In genomic region chr1:128417533-128417888, GRCm38 (mm10) we compare ENCODE assay signal across 8 mouse cellular contexts. TPM values are rescaled to one million over a fixed set of nuclear protein-coding genes. Genes with fewer than 3 reads are reported as not detected.
DNase-seq lines count a peak whose midpoint lies in the region; ATAC-seq and TF ChIP-seq lines count a peak whose summit lies in the region.

No protein-coding gene starts in this region.

- dilution Hi-C loops in CH12.LX (cut with MboI; ENCODE audit: extremely low pct_ligation_motif_present, extremely low pct_unique_long_range_greater_than_20kb, low sequenced_read_pairs), result no loop called here

- H3K4me2 ChIP-seq in heart, embryonic 12.5 days, result peak overlapping the region; percentile 78
- peak overlapping the region; percentile 84 for H3K4me2 ChIP-seq in CH12.LX (ENCODE audit: insufficient read depth, low read depth, poor library complexity, severe bottlenecking)
- H3K4me2 ChIP-seq in hindbrain, embryonic 14.5 days (replicated peaks), result peak overlapping the region; percentile 83

- H3K36me3 ChIP-seq in heart, embryonic 12.5 days, result peaks cover 16% of the 10 kb centered on the region
- peaks cover 5 to 18% of the 10 kb centered on the region in 2 experiments for H3K36me3 ChIP-seq in CH12.LX (replicated peaks in 1 of 2; ENCODE audit: control insufficient read depth in 1 of 2, insufficient read depth in 1 of 2, low read length in 1 of 2)
- peaks cover 19% of the 10 kb centered on the region for H3K36me3 ChIP-seq in hindbrain, embryonic 14.5 days (replicated peaks; ENCODE audit: control insufficient read depth, insufficient read depth)

- peak overlapping the region; percentile 96 for H3K27ac ChIP-seq in heart, embryonic 12.5 days (ENCODE audit: poor library complexity, severe bottlenecking)
- H3K27ac ChIP-seq in CH12.LX (ENCODE audit: insufficient read depth, low read depth), result no peak overlapping the region
- H3K27ac ChIP-seq in hindbrain, embryonic 14.5 days, result no peak overlapping the region

- TF ChIP-seq CTCF in CH12.LX (conservative IDR thresholded peaks at IDR 0.05 in 1 of 2, IDR thresholded peaks at IDR 0.05 in 1 of 2; ENCODE audit: low read depth in 2 of 2, low read length in 2 of 2), result no peak

- H3K27me3 ChIP-seq in heart, embryonic 12.5 days (replicated peaks), result no peaks in the 10 kb centered on the region
- no peaks in the 10 kb centered on the region for H3K27me3 ChIP-seq in CH12.LX (replicated peaks)
- no peaks in the 10 kb centered on the region for H3K27me3 ChIP-seq in hindbrain, embryonic 14.5 days (ENCODE audit: control insufficient read depth, insufficient read depth, low read length)

- TF ChIP-seq EP300 in CH12.LX (IDR thresholded peaks at IDR 0.05; ENCODE audit: low read length), result no peak

- H3K9ac ChIP-seq in heart, embryonic 12.5 days, result no peak overlapping the region
- H3K9ac ChIP-seq in CH12.LX (ENCODE audit: insufficient read depth, low read depth), result peak overlapping the region; percentile 13; the same call in 1 of the 2 replicates
- no peak overlapping the region for H3K9ac ChIP-seq in hindbrain, embryonic 14.5 days

- peak; percentile 37 for ATAC-seq in heart, embryonic 12.5 days (ENCODE audit: insufficient number of reproducible peaks, low FRiP score)
- ATAC-seq in common myeloid progenitor, adult 5-6 weeks (replicated peaks; ENCODE audit: low read depth, poor library complexity, severe bottlenecking), result 0 out of 2 replicates have a peak, but pooled peaks have one; percentile 5
- peak; percentile 52; the same call in 1 of the 2 replicates for ATAC-seq in hindbrain, embryonic 14.5 days (ENCODE audit: low FRiP score)

- no peak for DNase-seq in heart, adult 8-10 months (ENCODE audit: low spot score)
- DNase-seq in CH12.LX (ENCODE audit: extremely low read depth), result no peak
- no peak for DNase-seq in hindbrain, embryonic 14.5 days (ENCODE audit: low spot score)
- peak; percentile 29 for DNase-seq in lung, postnatal 25 days (ENCODE audit: low spot score)
- DNase-seq in ovary, postnatal 36 days (ENCODE audit: low spot score), result no peak
- DNase-seq in retina, postnatal 1 day, result no peak

- peak overlapping the region; percentile 80 for H3K4me3 ChIP-seq in heart, embryonic 12.5 days
- peak overlapping the region; percentile 25 to 96 (median 72) for H3K4me3 ChIP-seq in CH12.LX (replicated peaks in 1 of 3; ENCODE audit: low read depth in 2 of 3, low read length in 2 of 3, poor library complexity in 1 of 3)
- peak overlapping the region; percentile 86 for H3K4me3 ChIP-seq in hindbrain, embryonic 14.5 days (replicated peaks; ENCODE audit: low read length)

- no peaks in the 10 kb centered on the region for H3K9me3 ChIP-seq in heart, embryonic 12.5 days (replicated peaks)
- no peaks in the 10 kb centered on the region for H3K9me3 ChIP-seq in CH12.LX (replicated peaks; ENCODE audit: low read length)
- no peaks in the 10 kb centered on the region for H3K9me3 ChIP-seq in hindbrain, embryonic 14.5 days (ENCODE audit: control insufficient read depth, low read length)

- in situ Hi-C loops in CH12.LX (cut with MboI; ENCODE audit: low pct_ligation_motif_present, low pct_unique_long_range_greater_than_20kb, low sequenced_read_pairs), result no loop called here

- peaks cover 27% of the 10 kb centered on the region for H3K79me2 ChIP-seq in CH12.LX (replicated peaks; ENCODE audit: control insufficient read depth, extremely low read depth, insufficient read depth, poor library complexity, severe bottlenecking)

- no peak for TF ChIP-seq RAD21 in CH12.LX (IDR thresholded peaks at IDR 0.05; ENCODE audit: low read depth, low read length)

- no peak for TF ChIP-seq POLR2A in CH12.LX (IDR thresholded peaks at IDR 0.05; ENCODE audit: low read depth, low read length)

- peaks cover 4% of the 10 kb centered on the region; the same call in 1 of the 2 replicates for H3K4me1 ChIP-seq in heart, embryonic 12.5 days (replicated peaks)
- H3K4me1 ChIP-seq in CH12.LX (ENCODE audit: control insufficient read depth in 1 of 2, insufficient read depth in 2 of 2), result peaks cover 3 to 30% of the 10 kb centered on the region in 2 experiments; a peak in 3 of 4 replicates
- peaks cover 6% of the 10 kb centered on the region; the same call in 1 of the 2 replicates for H3K4me1 ChIP-seq in hindbrain, embryonic 14.5 days (replicated peaks; ENCODE audit: control insufficient read depth, insufficient read depth, low read length)

- WGBS in heart, embryonic 12.5 days, result 25% methylated on average over 5 of the region's 5 CpGs
- 34% methylated on average over 5 of the region's 5 CpGs for WGBS in hindbrain, embryonic 14.5 days

TF ChIP-seq in CH12.LX, 34 proteins besides CTCF, POLR2A, EP300 and RAD21:
- TF ChIP-seq TBP (conservative IDR thresholded peaks at IDR 0.05; ENCODE audit: low read depth, low read length), result 0 out of 2 replicates have a peak, but pooled peaks have one; percentile 8
- no peak for TF ChIP-seq PAX5 (IDR thresholded peaks at IDR 0.05; ENCODE audit: low read length)
- no peak for TF ChIP-seq NELFE (IDR thresholded peaks at IDR 0.05; ENCODE audit: low read depth, low read length)

RNA-seq across cellular contexts. Expression of gene Dars, which starts 0.3 kb away (rescaled TPM):
- polyA plus RNA-seq in heart, embryonic 12.5 days (2016; fragmentation: Nextera tagmentation; extraction: Ambion mirVana), result 110 and 117 TPM in 2 replicates
- total RNA-seq in heart, adult 8-10 months (2022), result 10 to 100 TPM; 64.0 to 71.4 (median 65.7) TPM
- total RNA-seq in CH12.LX (2012; rRNA removed) (166 and 177 TPM in 2 replicates), CH12.LX (2014; rRNA removed) (339 and 375 TPM in 2 replicates)
- 190 and 206 TPM in 2 replicates for polyA plus RNA-seq in CH12.LX (2012; ENCODE audit: insufficient read length, low read depth)
- 292 TPM in 2 replicates for total RNA-seq in common myeloid progenitor, adult 5-6 weeks (2017)
- polyA plus RNA-seq in hindbrain, embryonic 14.5 days (2014; fragmentation: Nextera tagmentation; extraction: Ambion mirVana), result 97.3 and 98.7 TPM in 2 replicates

RNA-seq across cellular contexts. Expression of gene Mcm6, which starts 58.0 kb away (rescaled TPM):
- 187 TPM in 2 replicates for polyA plus RNA-seq in heart, embryonic 12.5 days (2016; fragmentation: Nextera tagmentation; extraction: Ambion mirVana)
- total RNA-seq in heart, adult 8-10 months (2022), result 1 to 10 TPM; 4.9 to 6.2 (median 5.5) TPM
- total RNA-seq in CH12.LX (2012; rRNA removed), result 260 and 289 TPM in 2 replicates
- total RNA-seq in CH12.LX (2014; rRNA removed), result 457 and 467 TPM in 2 replicates
- polyA plus RNA-seq in CH12.LX (2012; ENCODE audit: insufficient read length, low read depth), result 296 and 297 TPM in 2 replicates
- 502 and 518 TPM in 2 replicates for total RNA-seq in common myeloid progenitor, adult 5-6 weeks (2017)
- 64.6 and 82.8 TPM in 2 replicates for polyA plus RNA-seq in hindbrain, embryonic 14.5 days (2014; fragmentation: Nextera tagmentation; extraction: Ambion mirVana)

Comparison
In these comparisons a context has a peak if more than half of its experiments do, and no peak if none do; other contexts are left out.
1. RNA of gene Mcm6, which starts 58.0 kb away (total RNA-seq): 502 to 518 TPM in common myeloid progenitor, adult 5-6 weeks and 260 to 467 TPM in CH12.LX; 4.9 to 6.2 TPM in heart, adult 8-10 months; every median in the first group is over 10 times any median in the second.
2. Peak in every context shown above with its lines, with median percentiles within 50 percentile points of each other: ATAC-seq, H3K4me2 ChIP-seq and H3K4me3 ChIP-seq.